Mouse (Mus musculus) MEL-GATA-1-ER (cell line): ENCODE data around the gene Coa6.

Experiments used
- DNase-seq: peaks from one replicate; pipeline ENCODE4 v3.0.0-alpha.2; 2012; ENCODE audit warnings: low read depth; ENCODE audit errors: extremely low read depth

Gene Coa6

GRCm38 (mm10) chr8:126461735-126462134, 39.4 kb downstream of the Coa6 start:
- DNase-seq, result no peak

GRCm38 (mm10) chr8:126464071-126464470, 41.8 kb downstream of the Coa6 start:
- no peak for DNase-seq

GRCm38 (mm10) chr8:126473802-126474298, 51.5 kb downstream of the Coa6 start:
- no peak for DNase-seq

- no peak for DNase-seq
Observed at GRCm38 (mm10) chr8:126474299-126475187, 52.2 kb downstream of the Coa6 start, which contains the start of gene Tarbp1. Tarbp1 (minus strand) TSS chr8:126475065.
